Mouse (Mus musculus) embryonic facial prominence, embryonic 11.5 days (tissue): ENCODE measurements around the gene Gm5617. TPM values are rescaled to one million over a fixed set of nuclear protein-coding genes. Genes with fewer than 3 reads are reported as not detected.
A peak's percentile ranks its signal among the peaks of the same experiment; 100 is the strongest.

Experiments used
- ATAC-seq: fragments of 200-750 bp; cut with Nextera tagmentation; replicated peaks from 2 replicates; pipeline ENCODE4 v1.8.0; 2017; ENCODE audit warnings: low read depth; ENCODE audit not compliant: insufficient number of reproducible peaks, low FRiP score, low TSS enrichment
- DNase-seq: peaks from one replicate; pipeline ENCODE4 v3.0.0-alpha.2; 2015; ENCODE audit warnings: low spot score
- H3K27ac ChIP-seq: fragments of 300-500 bp; sonication (generic); replicated peaks from 2 replicates; pipeline ENCODE4 v1.5.1; 2014; ENCODE audit warnings: mild to moderate bottlenecking, low read depth, low read length, control low read depth
- H3K27me3 ChIP-seq: fragments of 300-500 bp; sonication (generic); 2 replicates; pipeline ENCODE4 v1.6.1; 2014; ENCODE audit warnings: mild to moderate bottlenecking, low read length, moderate library complexity, mixed read lengths; ENCODE audit not compliant: control insufficient read depth, insufficient read depth
- H3K36me3 ChIP-seq: fragments of 300-500 bp; sonication (generic); replicated peaks from 2 replicates; pipeline ENCODE4 v1.6.1; 2014; ENCODE audit warnings: low read depth, mild to moderate bottlenecking, low read length, moderate library complexity, mixed read lengths; ENCODE audit not compliant: control insufficient read depth, insufficient read depth
- H3K4me1 ChIP-seq: fragments of 300-500 bp; sonication (generic); 2 replicates; pipeline ENCODE4 v1.6.1; 2014; ENCODE audit warnings: low read length, mixed read lengths; ENCODE audit not compliant: control insufficient read depth, insufficient read depth
- H3K4me2 ChIP-seq: fragments of 300-500 bp; sonication (generic); 2 replicates; pipeline ENCODE4 v1.6.1; 2014; ENCODE audit warnings: low read depth, mild to moderate bottlenecking, control low read depth, low read length, moderate library complexity
- H3K4me3 ChIP-seq: fragments of 300-500 bp; sonication (generic); 2 replicates; pipeline ENCODE4 v1.5.1; 2014; ENCODE audit warnings: low read depth, low read length, control low read depth
- H3K9ac ChIP-seq: fragments of 300-500 bp; sonication (generic); replicated peaks from 2 replicates; pipeline ENCODE4 v1.6.1; 2014; ENCODE audit warnings: mild to moderate bottlenecking, control low read depth, low read length
- H3K9me3 ChIP-seq: fragments of 300-500 bp; sonication (generic); replicated peaks from 2 replicates; pipeline ENCODE4 v1.6.1; 2016; ENCODE audit warnings: mild to moderate bottlenecking, low read length, inconsistent platforms, mixed read lengths; ENCODE audit not compliant: control insufficient read depth
- WGBS: fragments of 180-500 bp; shearing (Covaris S2); extraction: QIAGEN DNeasy Blood & Tissue Kit; methylation state at CpG from one replicate; pipeline ENCODE4 v1.1.7; 2014; 5-methylcytosine and 5-hydroxymethylcytosine counted together
- polyA plus RNA-seq: library from polyadenylated mRNA; unstranded; fragments of >200 nt; fragmentation: Nextera tagmentation; extraction: Ambion mirVana; gene quantifications from 2 replicates; pipeline ENCODE4 v1.2.1, GENCODE M21; 2014

Gene Gm5617
- 36.0 and 37.9 TPM in 2 replicates for polyA plus RNA-seq

- H3K4me2 ChIP-seq = peak within 1 kb of the TSS; percentile 62
Measured at GRCm38 (mm10) chr9:48494817-48495547, at the start of gene Gm5617, which contains the start of gene Rbm7. TSS of gene Gm5617 (plus strand) at chr9:48495442. TSS of gene Rbm7 (minus strand) at chr9:48495299.

GRCm38 (mm10) chr9:48447783-48448209 lies 47.4 kb upstream of the Gm5617 start:
- ATAC-seq = no peak
- Histone ChIP-seq H3K27ac (no peak overlapping the region), H3K27me3 (no peaks in the 10 kb centered on the region), H3K36me3 (no peaks in the 10 kb centered on the region), H3K4me2 (no peak overlapping the region), H3K4me1 (no peaks in the 10 kb centered on the region), H3K4me3 (no peak overlapping the region), H3K9ac (no peak overlapping the region), H3K9me3 (no peaks in the 10 kb centered on the region)
- WGBS = 41% methylated on average over 5 of the region's 5 CpGs
- DNase-seq = peak; percentile 69

More at GRCm38 (mm10) chr9:48494817-48495547, at the start of gene Gm5617, which contains the start of gene Rbm7:
- peak within 1 kb of the TSS; percentile 82 for H3K27ac ChIP-seq
- no peaks in the 10 kb centered on the region for H3K27me3 ChIP-seq
- peak; percentile 99 for ATAC-seq
- H3K4me3 ChIP-seq = peak within 1 kb of the TSS; percentile 89
- no peaks in the 10 kb centered on the region for H3K9me3 ChIP-seq
- peaks cover 8% of the 10 kb centered on the region for H3K36me3 ChIP-seq
- WGBS = under 1% methylated on average over 72 of the region's 72 CpGs
- H3K9ac ChIP-seq = peak within 1 kb of the TSS; percentile 95
- peak; percentile 96 for DNase-seq
- H3K4me1 ChIP-seq = no peaks in the 10 kb centered on the region

- no peak overlapping the region for H3K4me2 ChIP-seq
- H3K9ac ChIP-seq = no peak overlapping the region
- no peak for ATAC-seq
- no peaks in the 10 kb centered on the region for H3K9me3 ChIP-seq
- no peaks in the 10 kb centered on the region for H3K27me3 ChIP-seq
- no peak overlapping the region for H3K4me3 ChIP-seq
- no peaks in the 10 kb centered on the region for H3K36me3 ChIP-seq
- no peak overlapping the region for H3K27ac ChIP-seq
- WGBS = 88% methylated on average over 17 of the region's 17 CpGs
- H3K4me1 ChIP-seq = no peaks in the 10 kb centered on the region
- no peak for DNase-seq
Measured at GRCm38 (mm10) chr9:48450066-48450465, 45.2 kb upstream of the Gm5617 start.

GRCm38 (mm10) chr9:48455961-48456360 lies 39.3 kb upstream of the Gm5617 start:
- Histone ChIP-seq H3K4me1 (no peaks in the 10 kb centered on the region), H3K27ac (no peak overlapping the region), H3K36me3 (no peaks in the 10 kb centered on the region), H3K9me3 (no peaks in the 10 kb centered on the region), H3K9ac (no peak overlapping the region), H3K27me3 (no peaks in the 10 kb centered on the region), H3K4me2 (no peak overlapping the region), H3K4me3 (no peak overlapping the region)
- DNase-seq = no peak
- WGBS = 87% methylated on average over 3 of the region's 3 CpGs
- no peak for ATAC-seq

GRCm38 (mm10) chr9:48458879-48459278 lies 36.4 kb upstream of the Gm5617 start:
- 63% methylated on average over 3 of the region's 3 CpGs for WGBS
- Histone ChIP-seq H3K36me3 (no peaks in the 10 kb centered on the region), H3K27ac (no peak overlapping the region), H3K9ac (no peak overlapping the region), H3K4me1 (no peaks in the 10 kb centered on the region), H3K4me3 (no peak overlapping the region), H3K27me3 (no peaks in the 10 kb centered on the region), H3K9me3 (no peaks in the 10 kb centered on the region), H3K4me2 (no peak overlapping the region)
- ATAC-seq (no peak), DNase-seq (no peak)

- Histone ChIP-seq H3K9ac (no peak overlapping the region), H3K36me3 (no peaks in the 10 kb centered on the region), H3K4me3 (no peak overlapping the region), H3K9me3 (no peaks in the 10 kb centered on the region), H3K27ac (no peak overlapping the region), H3K4me2 (no peak overlapping the region), H3K4me1 (no peaks in the 10 kb centered on the region), H3K27me3 (no peaks in the 10 kb centered on the region)
- 95% methylated on average over 5 of the region's 5 CpGs for WGBS
- no peak for DNase-seq
- ATAC-seq = no peak
Measured at GRCm38 (mm10) chr9:48459391-48459790, 35.9 kb upstream of the Gm5617 start.

- no peaks in the 10 kb centered on the region for H3K9me3 ChIP-seq
- H3K36me3 ChIP-seq = no peaks in the 10 kb centered on the region
- no peaks in the 10 kb centered on the region for H3K4me1 ChIP-seq
- no peaks in the 10 kb centered on the region for H3K27me3 ChIP-seq
- H3K4me3 ChIP-seq = no peak overlapping the region
- no peak for ATAC-seq
- WGBS = 86% methylated on average over 8 of the region's 8 CpGs
- H3K4me2 ChIP-seq = no peak overlapping the region
- no peak overlapping the region for H3K9ac ChIP-seq
- DNase-seq = no peak
- H3K27ac ChIP-seq = no peak overlapping the region
Measured at GRCm38 (mm10) chr9:48460720-48461119, 34.5 kb upstream of the Gm5617 start.

GRCm38 (mm10) chr9:48461545-48461944 lies 33.7 kb upstream of the Gm5617 start:
- Histone ChIP-seq H3K36me3 (no peaks in the 10 kb centered on the region), H3K27ac (no peak overlapping the region), H3K4me2 (no peak overlapping the region), H3K27me3 (no peaks in the 10 kb centered on the region), H3K4me3 (no peak overlapping the region), H3K4me1 (no peaks in the 10 kb centered on the region), H3K9me3 (no peaks in the 10 kb centered on the region), H3K9ac (no peak overlapping the region)
- 87% methylated on average over 3 of the region's 3 CpGs for WGBS
- DNase-seq (no peak), ATAC-seq (no peak)
